Mouse (Mus musculus): Measurements from ENCODE around the gene Vamp1. TPM values are rescaled to one million over a fixed set of nuclear protein-coding genes. Genes with fewer than 3 reads are reported as not detected.
A peak's percentile ranks its signal among the peaks of the same experiment; 100 is the strongest.
"Not testable (repeated sequence)": the region's sequence is repeated elsewhere in the genome, so short reads cannot be mapped to it uniquely, and the experiment has no call there.

The Vamp1 gene
- polyA plus RNA-seq, 1 experiment = 32.6 TPM

DNA sequence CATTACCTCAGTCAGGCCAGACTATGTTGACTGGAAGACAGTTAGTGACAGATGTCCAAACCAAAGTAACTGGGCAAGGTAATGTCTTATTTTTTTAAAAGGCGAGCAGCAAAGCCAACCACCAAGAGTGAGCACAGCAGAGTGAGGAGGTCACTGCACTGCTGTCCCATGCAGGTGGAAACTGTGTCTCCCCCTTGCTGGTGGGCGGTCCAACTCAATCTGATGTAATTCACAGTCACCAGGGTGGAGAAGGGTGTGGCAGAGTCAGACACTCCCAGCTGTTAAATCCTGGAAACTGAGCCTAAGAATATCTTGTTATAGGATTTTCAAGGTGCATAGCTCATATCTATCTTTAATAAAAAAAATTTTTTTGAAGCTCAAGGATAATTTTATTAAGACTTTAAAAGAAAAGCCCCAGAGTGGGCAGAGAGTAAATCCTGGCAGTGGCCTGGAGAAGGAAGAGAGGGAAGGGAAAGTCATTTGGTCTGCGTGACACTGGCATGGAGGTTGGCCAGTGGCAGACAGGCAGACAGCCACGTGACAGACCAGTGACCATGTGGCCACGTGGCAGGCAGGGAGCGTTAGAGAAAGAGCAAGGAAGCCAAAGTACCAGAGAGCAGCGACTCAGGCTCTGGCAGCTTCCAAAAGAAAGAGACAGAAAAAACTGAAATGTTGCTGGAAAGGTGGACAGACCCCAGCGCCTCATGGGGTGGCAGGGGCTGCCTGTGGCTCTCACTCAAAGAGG, 41.0 kb downstream of the Vamp1 start:
- Histone ChIP-seq H3K27ac (ENCODE audit: control insufficient read depth, insufficient read depth, low read depth, low read length, poor library complexity) (0 out of 2 replicates have a peak overlapping the region, but pooled peaks have one; percentile 33), H3K4me1 (ENCODE audit: control insufficient read depth, insufficient read depth, low read length) (peaks cover 4% of the 10 kb centered on the region; the same call in 1 of the 2 replicates), H3K4me3 (replicated peaks; ENCODE audit: control insufficient read depth, low read depth, low read length) (no peak overlapping the region)
- 62% methylated on average over 8 of the region's 8 CpGs for WGBS
- TF ChIP-seq POLR2A (IDR thresholded peaks at IDR 0.05; ENCODE audit: borderline replicate concordance, control insufficient read depth, low read depth, low read length) = no peak
- TF ChIP-seq CTCF (IDR thresholded peaks at IDR 0.05; ENCODE audit: control insufficient read depth, insufficient read depth, low read length) = no peak

DNA sequence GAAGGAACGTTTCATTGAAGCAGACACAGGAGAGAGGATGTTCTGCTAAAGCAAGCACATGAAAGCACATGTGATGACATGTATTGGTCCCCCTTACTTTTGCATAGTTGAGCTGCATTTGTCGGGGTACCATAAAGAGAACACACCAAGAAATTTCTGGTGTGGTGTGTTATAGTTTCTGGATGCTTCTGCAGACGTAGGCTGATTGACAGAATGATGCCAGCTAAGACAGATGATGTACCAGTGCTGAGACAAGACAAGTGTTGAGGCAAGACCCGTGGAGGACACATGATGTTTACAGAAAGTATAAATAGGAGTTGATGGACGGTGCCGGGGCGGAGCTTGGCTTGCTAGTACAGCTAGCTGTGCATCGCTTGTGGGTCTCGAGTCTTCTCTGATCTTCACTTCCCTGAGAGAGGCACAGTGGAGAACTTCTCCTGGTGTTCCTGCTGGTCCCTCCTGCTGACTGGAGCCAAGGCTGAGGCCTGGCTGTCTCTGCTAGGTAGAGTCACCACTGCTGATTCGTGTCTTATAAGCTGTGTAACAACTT, 44.7 kb downstream of the Vamp1 start:
- no peaks in the 10 kb centered on the region; the same call in 1 of the 2 replicates for H3K4me1 ChIP-seq (ENCODE audit: control insufficient read depth, insufficient read depth, low read length)

DNA sequence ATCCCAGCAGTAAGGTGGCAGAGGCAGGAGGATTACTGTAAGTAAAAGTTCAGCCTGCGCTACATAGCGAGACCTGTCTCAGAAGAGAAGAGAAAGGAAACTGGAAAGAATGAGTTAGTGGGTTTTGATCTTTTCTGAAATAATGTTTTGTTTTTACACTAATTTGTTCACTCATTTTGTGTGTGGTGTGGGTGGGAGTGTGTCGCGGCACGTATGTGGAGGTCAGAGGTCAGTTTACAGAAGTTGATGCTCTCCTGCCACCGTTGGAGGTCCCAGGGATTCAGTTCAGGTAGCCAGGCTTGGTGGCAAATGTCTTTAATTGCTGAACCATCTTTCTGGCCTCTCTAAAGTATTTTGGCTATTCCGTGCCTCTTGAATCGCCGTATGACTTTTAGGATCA, 48.9 kb downstream of the Vamp1 start:
- no peak overlapping the region for H3K27ac ChIP-seq (ENCODE audit: control insufficient read depth, insufficient read depth, low read depth, low read length, poor library complexity)
- H3K4me1 ChIP-seq (ENCODE audit: control insufficient read depth, insufficient read depth, low read length) = no peaks in the 10 kb centered on the region
- no peak for TF ChIP-seq POLR2A (IDR thresholded peaks at IDR 0.05; ENCODE audit: borderline replicate concordance, control insufficient read depth, low read depth, low read length)
- TF ChIP-seq CTCF (IDR thresholded peaks at IDR 0.05; ENCODE audit: control insufficient read depth, insufficient read depth, low read length) = no peak
- 80% methylated on average over 9 of the region's 9 CpGs for WGBS
- H3K4me3 ChIP-seq (replicated peaks; ENCODE audit: control insufficient read depth, low read depth, low read length) = no peak overlapping the region

More for the DNA sequence above, 44.7 kb downstream of the Vamp1 start:
- Histone ChIP-seq H3K27ac (ENCODE audit: control insufficient read depth, insufficient read depth, low read depth, low read length, poor library complexity) (no peak overlapping the region), H3K4me3 (replicated peaks; ENCODE audit: control insufficient read depth, low read depth, low read length) (no peak overlapping the region)
- 76% methylated on average over 10 of the region's 10 CpGs for WGBS
- no peak for TF ChIP-seq CTCF (IDR thresholded peaks at IDR 0.05; ENCODE audit: control insufficient read depth, insufficient read depth, low read length)
- no peak for TF ChIP-seq POLR2A (IDR thresholded peaks at IDR 0.05; ENCODE audit: borderline replicate concordance, control insufficient read depth, low read depth, low read length)

DNA sequence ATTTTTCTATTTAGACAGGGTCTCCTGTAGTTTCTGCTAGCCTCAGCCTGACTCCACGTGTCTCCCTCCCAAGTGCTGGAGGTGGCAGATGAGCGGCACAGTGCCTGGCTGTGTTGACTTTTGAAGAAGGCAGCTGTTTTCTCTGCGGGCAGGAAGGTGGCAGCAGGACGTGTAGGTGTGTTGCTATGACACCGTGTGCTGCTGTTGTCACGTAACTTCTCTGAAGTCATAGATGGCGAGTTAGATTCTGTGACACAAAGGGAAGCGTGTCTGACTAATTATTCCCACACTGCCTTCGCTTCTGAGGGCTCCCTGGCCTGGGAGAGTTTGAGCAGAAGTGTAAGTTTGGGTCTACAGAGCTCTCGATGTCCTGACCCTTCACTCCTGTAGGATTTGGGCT, 49.9 kb downstream of the Vamp1 start:
- no peak overlapping the region for H3K27ac ChIP-seq (ENCODE audit: control insufficient read depth, insufficient read depth, low read depth, low read length, poor library complexity)
- TF ChIP-seq CTCF (IDR thresholded peaks at IDR 0.05; ENCODE audit: control insufficient read depth, insufficient read depth, low read length) (no peak), POLR2A (IDR thresholded peaks at IDR 0.05; ENCODE audit: borderline replicate concordance, control insufficient read depth, low read depth, low read length) (no peak)
- no peak overlapping the region for H3K4me3 ChIP-seq (replicated peaks; ENCODE audit: control insufficient read depth, low read depth, low read length)
- H3K4me1 ChIP-seq (ENCODE audit: control insufficient read depth, insufficient read depth, low read length) = no peaks in the 10 kb centered on the region
- 25% methylated on average over 10 of the region's 10 CpGs for WGBS

DNA sequence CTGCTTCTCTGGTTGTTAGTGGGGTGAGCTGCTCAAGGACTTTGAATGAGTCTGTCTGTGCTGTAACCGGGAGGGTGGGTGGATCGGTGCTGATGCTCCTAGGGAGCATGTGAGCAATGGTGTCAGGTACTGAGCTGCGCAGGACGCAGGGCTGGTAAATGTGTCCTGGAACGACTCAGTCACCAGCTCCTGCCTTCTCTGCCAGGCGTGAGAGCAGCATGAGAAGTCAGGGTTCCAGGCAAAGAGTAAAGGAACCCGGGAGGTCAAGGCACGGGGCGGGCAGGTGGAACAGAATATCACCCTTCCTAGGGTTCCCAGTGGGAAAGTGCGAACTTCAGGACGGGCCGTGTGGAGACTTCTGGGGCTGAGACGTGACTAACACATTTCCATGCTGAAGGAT, 50.7 kb downstream of the Vamp1 start:
- H3K27ac ChIP-seq (ENCODE audit: control insufficient read depth, insufficient read depth, low read depth, low read length, poor library complexity) = no peak overlapping the region

DNA sequence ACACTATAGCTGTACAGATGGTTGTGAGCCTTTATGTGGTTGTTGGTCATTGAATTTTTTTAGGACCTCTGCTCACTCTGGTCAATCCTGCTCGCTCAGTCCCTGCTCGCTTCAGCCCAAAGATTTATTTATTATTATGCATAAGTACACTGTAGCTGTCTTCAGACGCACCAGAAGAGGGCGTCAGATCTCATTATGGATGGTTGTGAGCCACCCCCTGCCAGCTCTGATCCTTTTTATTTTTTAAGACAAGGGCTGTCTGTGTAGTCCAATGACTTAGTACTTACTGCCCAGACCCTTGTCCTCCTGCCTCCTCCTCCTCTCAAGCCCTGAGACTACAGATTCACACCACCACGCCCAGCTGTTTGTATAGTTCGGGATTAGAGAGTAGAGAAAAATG, 51.2 kb downstream of the Vamp1 start:
- whole genome bisulfite sequencing = 67% methylated on average over 6 of the region's 6 CpGs
- H3K4me1 ChIP-seq (ENCODE audit: control insufficient read depth, insufficient read depth, low read length); H3K4me3 ChIP-seq (replicated peaks; ENCODE audit: control insufficient read depth, low read depth, low read length); H3K27ac ChIP-seq (ENCODE audit: control insufficient read depth, insufficient read depth, low read depth, low read length, poor library complexity): not testable (repeated sequence)

More for the DNA sequence above, 50.7 kb downstream of the Vamp1 start:
- H3K4me1 ChIP-seq (ENCODE audit: control insufficient read depth, insufficient read depth, low read length) = no peaks in the 10 kb centered on the region
- TF ChIP-seq CTCF (IDR thresholded peaks at IDR 0.05; ENCODE audit: control insufficient read depth, insufficient read depth, low read length) (no peak), POLR2A (IDR thresholded peaks at IDR 0.05; ENCODE audit: borderline replicate concordance, control insufficient read depth, low read depth, low read length) (no peak)
- H3K4me3 ChIP-seq (replicated peaks; ENCODE audit: control insufficient read depth, low read depth, low read length) = no peak overlapping the region
- WGBS = 81% methylated on average over 13 of the region's 13 CpGs

DNA sequence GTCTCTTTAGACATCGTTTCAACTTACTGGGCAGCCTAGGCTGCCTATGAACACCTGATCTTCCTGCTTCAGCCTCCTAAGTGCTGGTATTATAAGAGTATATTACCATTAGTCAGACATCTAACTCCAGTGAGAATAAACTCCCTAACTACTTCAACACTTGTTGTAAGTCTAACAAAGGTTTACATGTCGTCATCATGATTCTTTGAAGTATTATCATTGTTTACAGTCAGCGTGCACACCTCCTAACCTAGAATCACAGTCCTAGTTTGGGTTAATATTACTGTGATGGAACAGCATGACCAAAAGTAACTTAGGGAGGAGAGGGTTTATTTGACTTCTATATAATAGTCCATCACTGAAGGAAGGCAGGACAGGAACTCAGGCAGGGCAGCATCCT, 52.1 kb downstream of the Vamp1 start:
- Histone ChIP-seq H3K27ac (ENCODE audit: control insufficient read depth, insufficient read depth, low read depth, low read length, poor library complexity) (no peak overlapping the region), H3K4me1 (ENCODE audit: control insufficient read depth, insufficient read depth, low read length) (no peaks in the 10 kb centered on the region), H3K4me3 (replicated peaks; ENCODE audit: control insufficient read depth, low read depth, low read length) (no peak overlapping the region)
- TF ChIP-seq CTCF (IDR thresholded peaks at IDR 0.05; ENCODE audit: control insufficient read depth, insufficient read depth, low read length) = no peak
- no peak for TF ChIP-seq POLR2A (IDR thresholded peaks at IDR 0.05; ENCODE audit: borderline replicate concordance, control insufficient read depth, low read depth, low read length)
- WGBS = 75% methylated on average over 3 of the region's 3 CpGs

DNA sequence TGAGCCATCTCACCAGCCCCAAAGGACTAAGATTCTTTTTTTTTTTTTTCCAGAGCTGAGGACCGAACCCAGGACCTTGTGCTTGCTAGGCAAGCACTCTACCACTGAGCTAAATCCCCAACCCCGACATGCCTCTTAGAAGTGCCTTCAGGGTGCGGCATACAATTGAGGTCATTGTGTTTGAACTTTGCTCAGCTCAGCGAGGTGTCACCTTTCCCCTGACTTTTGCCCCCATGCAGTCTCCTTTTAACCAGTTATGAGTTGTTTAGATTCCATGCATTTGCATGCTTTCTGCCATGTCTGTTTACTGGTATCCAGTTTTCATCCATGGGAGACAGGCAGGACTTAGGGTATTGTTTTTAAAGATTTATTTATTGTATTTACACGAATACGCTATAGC, 53.4 kb downstream of the Vamp1 start:
- no peak overlapping the region for H3K4me3 ChIP-seq (replicated peaks; ENCODE audit: control insufficient read depth, low read depth, low read length)
- H3K4me1 ChIP-seq (ENCODE audit: control insufficient read depth, insufficient read depth, low read length) = no peaks in the 10 kb centered on the region
- TF ChIP-seq POLR2A (IDR thresholded peaks at IDR 0.05; ENCODE audit: borderline replicate concordance, control insufficient read depth, low read depth, low read length) (no peak), CTCF (IDR thresholded peaks at IDR 0.05; ENCODE audit: control insufficient read depth, insufficient read depth, low read length) (no peak)
- 79% methylated on average over 6 of the region's 6 CpGs for WGBS
- no peak overlapping the region for H3K27ac ChIP-seq (ENCODE audit: control insufficient read depth, insufficient read depth, low read depth, low read length, poor library complexity)
